Mouse (Mus musculus): ENCODE data around the gene Kif26b. TPM values are rescaled to one million over a fixed set of nuclear protein-coding genes. Genes with fewer than 3 reads are reported as not detected.

The Kif26b gene
- total RNA-seq, 2 experiments from 2014 or later = 16.3 to 18.8 TPM

- intact Hi-C loops (cut with DNase I) = no loop called here
- no peak for DNase-seq (ENCODE audit: extremely low spot score in 1 of 2, low spot score in 2 of 2)
Observed at GRCm38 (mm10) chr1:178684991-178685680, 156.2 kb downstream of the Kif26b start.

DNA sequence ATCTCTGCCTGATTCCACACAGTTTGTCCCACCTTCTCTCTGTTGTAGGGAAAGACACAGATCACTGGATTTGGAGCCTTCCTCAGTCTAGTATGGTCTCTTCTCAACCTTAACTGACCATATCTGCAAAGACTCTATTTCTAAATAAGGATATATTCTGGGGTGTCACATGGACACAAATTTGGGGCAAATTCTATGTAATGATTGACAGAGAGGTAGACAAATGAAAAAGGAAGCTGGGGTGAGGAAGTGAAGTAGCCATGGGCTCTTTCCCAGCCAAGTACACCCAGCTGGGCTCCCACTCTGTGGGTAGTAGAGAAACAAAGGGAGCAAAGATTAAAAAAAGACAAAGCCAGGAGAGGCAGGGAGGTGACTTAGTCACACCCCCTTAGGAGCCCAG, 158.0 kb downstream of the Kif26b start:
- intact Hi-C loops (cut with DNase I) = no loop called here
- DNase-seq (ENCODE audit: extremely low spot score in 1 of 2, low spot score in 2 of 2) = no peak

GRCm38 (mm10) chr1:178689512-178689911, 160.6 kb downstream of the Kif26b start:
- DNase-seq (ENCODE audit: extremely low spot score in 1 of 2, low spot score in 2 of 2) = no peak
- intact Hi-C loops (cut with DNase I) = loop anchor here (2.0 kb wide), 1 partner anchor 159 kb away; no protein-coding TSS in a partner anchor

- DNase-seq (ENCODE audit: extremely low spot score in 1 of 2, low spot score in 2 of 2) = no peak
- intact Hi-C loops (cut with DNase I) = loop anchor here (5.0 kb wide), 1 partner anchor 786 kb away; no protein-coding TSS in a partner anchor
Observed at GRCm38 (mm10) chr1:178691679-178692078, 162.8 kb downstream of the Kif26b start.

- no peak for DNase-seq (ENCODE audit: extremely low spot score in 1 of 2, low spot score in 2 of 2)
- intact Hi-C loops (cut with DNase I) = no loop called here
Observed at GRCm38 (mm10) chr1:178700102-178700501, 171.2 kb downstream of the Kif26b start.

DNA sequence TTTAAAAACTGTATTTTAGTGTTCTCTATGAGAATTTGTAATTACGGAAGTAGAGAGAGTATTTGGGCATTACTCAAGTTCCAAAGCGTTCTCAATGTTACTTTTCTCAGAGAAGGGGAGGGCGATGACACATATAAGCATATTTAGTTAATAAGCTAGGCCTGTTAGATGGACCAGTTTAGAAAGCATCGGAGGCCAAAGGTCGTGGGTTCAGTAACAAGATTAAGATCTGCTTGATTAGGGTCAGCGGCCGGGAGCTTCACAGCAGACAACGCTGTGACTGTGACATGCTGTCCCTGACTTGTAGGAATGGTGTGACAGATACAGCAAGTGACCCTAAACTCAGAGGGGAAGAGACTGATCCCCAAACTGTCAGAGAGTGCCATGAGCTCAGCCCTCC, 174.6 kb downstream of the Kif26b start:
- intact Hi-C loops (cut with DNase I) = no loop called here
- no peak for DNase-seq (ENCODE audit: extremely low spot score in 1 of 2, low spot score in 2 of 2)

GRCm38 (mm10) chr1:178707925-178708351, 179.0 kb downstream of the Kif26b start:
- intact Hi-C loops (cut with DNase I) = no loop called here
- DNase-seq (ENCODE audit: extremely low spot score in 1 of 2, low spot score in 2 of 2) = no peak

DNA sequence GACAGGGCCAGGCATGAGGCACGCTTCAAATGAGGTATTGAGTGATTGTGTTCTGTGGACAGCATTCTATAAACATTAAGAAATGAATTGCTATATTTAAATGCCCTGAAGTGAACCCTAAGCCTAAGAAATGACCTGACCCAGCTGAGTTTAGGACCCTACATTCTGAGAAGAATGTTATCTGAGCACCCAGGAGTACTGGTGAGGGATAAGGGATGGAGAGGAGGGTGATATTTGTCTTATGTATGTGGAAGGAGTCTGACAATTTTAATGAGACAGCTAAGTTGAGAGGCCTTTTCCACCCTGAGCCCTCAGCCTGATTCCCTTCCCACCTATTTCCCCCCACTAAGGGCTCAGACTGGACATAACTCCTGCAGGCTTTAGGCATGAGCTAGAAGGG, 179.4 kb downstream of the Kif26b start:
- intact Hi-C loops (cut with DNase I) = no loop called here
- DNase-seq (ENCODE audit: extremely low spot score in 1 of 2, low spot score in 2 of 2) = no peak

DNA sequence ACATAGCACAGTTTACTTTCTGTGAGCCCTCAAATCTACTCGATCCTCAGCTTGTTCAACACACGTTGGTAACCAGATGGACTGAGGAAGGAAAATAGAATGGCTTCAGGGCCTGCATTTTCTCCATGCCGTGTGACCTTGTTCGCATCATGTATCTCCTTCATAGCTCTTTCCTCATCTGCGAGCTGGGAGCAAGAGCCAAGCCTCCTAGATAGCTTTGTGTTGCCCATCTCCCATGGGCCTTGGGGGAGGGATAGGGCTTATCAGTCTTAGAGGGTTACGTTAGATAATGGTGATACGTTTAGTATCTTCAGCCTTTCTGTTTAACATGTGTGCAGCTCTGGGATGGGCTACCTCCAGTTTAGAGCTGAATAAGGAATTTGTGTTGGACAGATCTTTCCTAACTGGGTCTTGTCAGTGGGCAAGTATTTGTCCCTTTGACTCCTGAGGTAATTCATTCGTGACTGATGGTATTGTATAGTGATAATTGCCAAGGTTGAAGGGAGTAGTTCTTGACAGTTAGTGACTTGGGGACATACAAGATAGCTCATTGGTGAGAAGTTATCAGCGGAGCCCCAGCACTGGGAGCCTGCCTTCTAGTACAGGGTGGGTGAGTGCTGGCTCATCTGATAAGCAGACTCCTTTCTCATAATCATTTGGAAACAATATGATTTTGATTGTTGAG, 183.4 kb downstream of the Kif26b start:
- intact Hi-C loops (cut with DNase I) = no loop called here
- no peak for DNase-seq (ENCODE audit: extremely low spot score in 1 of 2, low spot score in 2 of 2)

DNA sequence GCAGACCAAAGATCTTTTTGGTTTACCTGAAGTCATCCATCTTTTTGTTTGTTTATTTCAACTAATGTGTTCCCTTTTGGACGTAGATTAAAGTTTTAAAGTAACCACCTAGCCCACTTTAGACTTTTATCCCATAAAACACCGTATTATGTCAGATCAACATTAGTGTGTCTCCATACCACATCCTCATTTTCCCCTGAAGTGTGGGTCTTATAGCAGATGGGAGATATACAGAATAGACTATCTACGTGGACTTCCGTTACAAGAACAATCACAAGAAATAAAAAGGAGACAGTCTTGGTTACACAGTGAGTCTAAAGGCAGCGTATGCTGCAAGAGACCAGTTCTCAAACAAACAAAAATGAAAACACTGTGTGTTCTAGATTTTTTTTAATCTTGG, 185.3 kb downstream of the Kif26b start:
- intact Hi-C loops (cut with DNase I) = no loop called here

DNA sequence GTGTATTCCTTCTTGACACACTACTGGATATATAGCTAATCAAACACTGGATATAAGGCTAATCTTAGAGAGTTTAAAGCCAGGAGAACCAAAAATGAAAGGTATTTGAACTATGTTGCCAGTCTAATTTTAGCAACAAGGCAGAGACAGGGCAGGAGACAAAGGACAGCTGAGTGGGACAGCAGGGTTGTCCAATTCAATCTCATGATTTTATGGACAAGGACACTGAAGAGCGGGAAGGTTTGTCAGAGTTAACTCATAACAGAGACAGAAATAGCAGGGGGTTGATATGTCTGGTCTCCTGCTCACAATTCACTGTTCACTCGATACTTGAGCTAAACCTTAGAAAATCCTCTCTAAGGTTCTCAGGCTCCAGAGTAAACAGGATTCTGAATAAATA, 187.5 kb downstream of the Kif26b start:
- intact Hi-C loops (cut with DNase I) = no loop called here

More for the DNA sequence above, 185.3 kb downstream of the Kif26b start:
- no peak for DNase-seq (ENCODE audit: extremely low spot score in 1 of 2, low spot score in 2 of 2)

GRCm38 (mm10) chr1:178720821-178721220, 191.9 kb downstream of the Kif26b start:
- intact Hi-C loops (cut with DNase I) = no loop called here

More for the DNA sequence above, 187.5 kb downstream of the Kif26b start:
- DNase-seq (ENCODE audit: extremely low spot score in 1 of 2, low spot score in 2 of 2) = no peak

DNA sequence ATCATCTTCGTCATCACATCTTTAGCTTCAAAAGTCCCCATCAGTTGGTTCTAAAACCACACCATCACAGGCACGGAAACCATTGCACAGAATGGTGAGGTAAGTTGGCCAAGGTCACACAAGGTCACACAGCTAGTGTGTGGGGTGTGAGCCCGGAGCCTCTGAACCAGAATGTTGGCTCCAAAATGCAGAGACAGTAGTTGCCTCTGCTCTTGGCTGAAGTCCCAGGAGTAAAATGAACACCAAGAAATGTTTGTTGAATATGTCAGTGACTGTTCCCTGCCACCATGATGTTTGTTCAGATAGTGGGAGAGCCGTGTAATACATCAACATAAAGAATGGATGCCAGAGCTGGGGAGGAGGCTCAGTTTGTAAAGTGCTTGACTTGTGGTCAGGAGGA, 193.9 kb downstream of the Kif26b start:
- intact Hi-C loops (cut with DNase I) = no loop called here
- DNase-seq (ENCODE audit: extremely low spot score in 1 of 2, low spot score in 2 of 2) = no peak

More at GRCm38 (mm10) chr1:178720821-178721220, 191.9 kb downstream of the Kif26b start:
- no peak for DNase-seq (ENCODE audit: extremely low spot score in 1 of 2, low spot score in 2 of 2)

DNA sequence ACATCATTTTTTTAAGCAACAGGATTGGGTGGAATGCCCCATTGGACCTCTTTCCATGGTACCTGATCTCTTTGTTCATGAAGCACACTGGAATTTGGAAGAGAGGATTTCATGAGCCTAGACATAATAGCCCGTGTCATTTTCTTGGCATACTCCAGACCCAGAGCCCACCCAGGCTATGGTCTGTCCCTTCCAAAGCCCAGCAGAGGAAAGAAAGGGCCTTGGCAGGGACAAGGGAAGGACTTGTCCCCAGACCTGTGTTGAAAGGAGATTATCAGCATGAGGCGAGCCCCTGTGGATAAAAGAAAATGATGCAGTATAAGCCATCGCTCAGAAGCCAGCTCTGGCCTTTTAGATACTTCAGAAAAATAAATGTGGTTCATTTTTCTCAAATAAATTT, 196.6 kb downstream of the Kif26b start:
- intact Hi-C loops (cut with DNase I) = no loop called here
- no peak for DNase-seq (ENCODE audit: extremely low spot score in 1 of 2, low spot score in 2 of 2)

DNA sequence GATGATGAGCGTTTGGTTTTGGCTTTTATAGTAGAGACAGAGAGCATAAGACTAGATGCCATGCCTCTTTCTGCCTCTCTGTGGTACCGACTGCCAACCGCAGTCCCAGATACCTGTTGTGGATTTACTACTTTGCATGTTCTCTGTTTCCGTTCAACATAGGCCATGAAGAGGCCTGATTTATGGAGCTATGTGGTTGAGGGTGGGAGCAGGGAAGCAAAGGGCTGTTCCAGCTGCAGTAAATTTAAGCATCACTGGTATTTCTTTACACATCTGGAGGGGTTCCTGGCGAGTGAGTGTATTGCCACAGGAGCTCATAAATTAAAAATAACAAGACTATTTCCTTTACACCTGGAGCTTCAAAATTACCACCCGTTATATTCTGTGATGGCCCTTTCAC, 199.3 kb downstream of the Kif26b start:
- intact Hi-C loops (cut with DNase I) = no loop called here
- DNase-seq (ENCODE audit: extremely low spot score in 1 of 2, low spot score in 2 of 2) = no peak

- intact Hi-C loops (cut with DNase I) = no loop called here
- no peak for DNase-seq (ENCODE audit: extremely low spot score in 1 of 2, low spot score in 2 of 2)
Observed at GRCm38 (mm10) chr1:178730271-178730670, 201.3 kb downstream of the Kif26b start.

DNA sequence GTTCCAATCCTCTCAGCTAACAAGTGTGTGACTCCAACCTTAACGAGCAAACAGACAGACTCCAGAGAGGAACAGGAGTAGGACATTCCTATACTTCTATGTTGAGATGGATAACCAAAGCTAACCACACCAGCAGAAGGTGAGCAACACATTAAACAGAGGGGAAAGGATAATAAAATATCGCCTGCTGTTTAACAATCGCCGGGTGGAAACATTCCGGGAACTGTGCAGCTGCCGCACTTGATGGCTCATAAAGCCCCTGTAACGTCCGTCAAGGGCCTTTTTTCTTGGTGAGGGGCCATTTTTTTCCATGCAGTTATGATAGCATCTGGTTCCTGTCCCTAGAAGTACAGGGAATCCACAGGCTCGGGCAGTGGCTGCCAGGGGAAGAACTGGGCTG, 204.1 kb downstream of the Kif26b start:
- intact Hi-C loops (cut with DNase I) = no loop called here
- DNase-seq (ENCODE audit: extremely low spot score in 1 of 2, low spot score in 2 of 2) = no peak

- intact Hi-C loops (cut with DNase I) = no loop called here
- DNase-seq (ENCODE audit: extremely low spot score in 1 of 2, low spot score in 2 of 2) = no peak
Observed at GRCm38 (mm10) chr1:178734576-178734975, 205.7 kb downstream of the Kif26b start.

GRCm38 (mm10) chr1:178736931-178737330, 208.0 kb downstream of the Kif26b start:
- DNase-seq (ENCODE audit: extremely low spot score in 1 of 2, low spot score in 2 of 2) = no peak
- intact Hi-C loops (cut with DNase I) = no loop called here

GRCm38 (mm10) chr1:178743820-178744219, 214.9 kb downstream of the Kif26b start:
- no peak for DNase-seq (ENCODE audit: extremely low spot score in 1 of 2, low spot score in 2 of 2)
- intact Hi-C loops (cut with DNase I) = no loop called here
